Mouse (Mus musculus) heart, adult 2 months (tissue): ENCODE measurements around the gene Ets1. TPM values are rescaled to one million over a fixed set of nuclear protein-coding genes. Genes with fewer than 3 reads are reported as not detected.

Source experiments
- DNase-seq, 2 experiments: peaks; one replicate each; pipeline ENCODE4 v3.0.0; 2021
- H3K27ac ChIP-seq: fragments of 200-600 bp; 2 replicates; pipeline ENCODE4 v1.8.1; 2022
- H3K27me3 ChIP-seq: fragments of 200-500 bp; 2 replicates; pipeline ENCODE4 v1.6.1; 2012; ENCODE audit warnings: mild to moderate bottlenecking, low read length, inconsistent platforms, mixed read lengths; ENCODE audit not compliant: control insufficient read depth, insufficient read depth
- H3K36me3 ChIP-seq: fragments of 200-500 bp; 2 replicates; pipeline ENCODE4 v1.6.1; 2012; ENCODE audit warnings: low read length, inconsistent platforms; ENCODE audit not compliant: control insufficient read depth, insufficient read depth
- H3K4me1 ChIP-seq: fragments of 200-500 bp; 2 replicates; pipeline ENCODE4 v1.6.1; 2011; ENCODE audit warnings: low read length; ENCODE audit not compliant: control insufficient read depth, insufficient read depth
- H3K4me3 ChIP-seq: fragments of 200-600 bp; 2 replicates; pipeline ENCODE4 v1.8.1; 2022
- H3K79me2 ChIP-seq: fragments of 200-500 bp; replicated peaks from 2 replicates; pipeline ENCODE4 v1.6.1; 2012; ENCODE audit warnings: mild to moderate bottlenecking, inconsistent platforms, low read length, moderate library complexity, mixed read lengths; ENCODE audit not compliant: control insufficient read depth, insufficient read depth
- H3K9ac ChIP-seq: fragments of 200-500 bp; 2 replicates; pipeline ENCODE4 v1.6.1; 2012; ENCODE audit warnings: low read depth, mild to moderate bottlenecking, control low read depth, inconsistent platforms, low read length, mixed read lengths
- CTCF ChIP-seq: fragments of 200-600 bp; IDR thresholded peaks from 2 replicates; pipeline ENCODE4 v1.8.1; 2022; ENCODE audit warnings: antibody characterized with exemption, mild to moderate bottlenecking, moderate library complexity
- EP300 ChIP-seq: fragments of 200-500 bp; IDR thresholded peaks from 2 replicates; pipeline ENCODE4 v1.6.1; 2011; ENCODE audit warnings: low read depth, low read length, control low read depth; ENCODE audit not compliant: insufficient read depth
- POLR2A ChIP-seq: fragments of 200-500 bp; IDR thresholded peaks from 2 replicates; pipeline ENCODE4 v1.6.1; 2011; ENCODE audit warnings: mild to moderate bottlenecking, low read depth, low read length, control low read depth; ENCODE audit not compliant: insufficient read depth
- WGBS: fragments of 180-500 bp; shearing (Covaris S2); methylation state at CpG from one replicate; pipeline ENCODE4 v1.1.7; 2018; 5-methylcytosine and 5-hydroxymethylcytosine counted together
- intact Hi-C: fragments of 180-260 bp; cut with DNase I; formaldehyde crosslinking; loops from one replicate; pipeline ENCODE4 v1.15.1; 2025
- polyA plus RNA-seq: library from polyadenylated mRNA; depleted of rRNA; stranded (reverse); fragments of >200 nt; gene quantifications from 2 replicates; pipeline ENCODE4 v1.2.3, GENCODE M21; 2012
- total RNA-seq, 2 experiments: library from RNA; stranded (reverse); gene quantifications; 2 replicates each; pipeline ENCODE4 v1.2.3; 2021

Gene Ets1
- total and polyA plus RNA-seq, 3 experiments = 22.6 to 48.7 (median 40.7) TPM

DNA sequence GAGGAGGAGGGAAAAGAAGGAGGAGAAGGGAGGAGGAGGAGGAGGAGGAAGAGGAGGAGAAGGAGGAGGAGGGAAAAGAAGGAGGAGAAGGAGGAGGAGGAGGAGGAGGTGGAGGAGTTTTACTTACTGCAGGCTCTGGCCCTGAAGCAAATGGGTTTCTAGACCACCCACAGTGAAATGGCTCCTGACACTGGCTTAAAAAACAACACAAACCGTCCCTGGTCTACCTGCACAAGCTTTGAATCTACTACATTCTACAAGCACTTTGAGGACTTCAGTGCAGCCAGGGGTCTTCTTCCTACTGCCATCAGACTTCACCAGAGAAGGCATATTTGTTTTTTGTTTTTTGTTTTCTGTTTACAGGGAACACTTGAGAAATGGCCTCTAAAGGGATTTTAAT, 42.2 kb upstream of the Ets1 start:
- Histone ChIP-seq H3K4me3 (no peak overlapping the region), H3K27me3 (no peaks in the 10 kb centered on the region), H3K27ac (no peak overlapping the region; the same call in 1 of the 2 replicates), H3K36me3 (no peaks in the 10 kb centered on the region), H3K4me1 (peaks cover 13% of the 10 kb centered on the region), H3K79me2 (no peaks in the 10 kb centered on the region), H3K9ac (no peak overlapping the region)
- intact Hi-C loops = loop anchor here (2.0 to 10.0 kb wide), 4 partner anchors 19 to 241 kb away; partner anchors contain the start of gene Ets1
- TF ChIP-seq EP300 (no peak), POLR2A (no peak), CTCF (no peak)
- no peak for DNase-seq
- 31% methylated on average over 1 of the region's 1 CpGs for WGBS

DNA sequence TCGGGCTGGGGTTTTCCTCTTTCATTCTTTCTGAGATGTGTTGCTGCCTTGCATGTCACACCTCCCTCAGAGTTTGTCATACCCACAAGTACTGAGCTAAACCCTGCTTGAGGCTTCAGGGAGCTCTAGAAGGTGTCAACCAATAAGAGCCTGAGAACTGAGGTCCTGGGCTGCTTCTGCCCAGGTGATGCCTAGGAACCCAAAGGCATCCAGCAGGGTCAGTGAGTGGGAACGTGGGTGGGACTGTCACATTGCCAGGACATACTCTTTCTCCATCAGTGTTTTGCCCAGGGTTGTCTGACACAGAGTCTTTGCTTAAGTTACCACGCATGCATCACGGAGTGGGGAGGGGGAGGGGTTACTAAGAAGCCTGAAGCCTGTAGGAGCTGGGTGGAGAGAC, 41.7 kb upstream of the Ets1 start:
- Histone ChIP-seq H3K79me2 (no peaks in the 10 kb centered on the region), H3K27me3 (no peaks in the 10 kb centered on the region), H3K4me1 (peaks cover 13% of the 10 kb centered on the region), H3K9ac (no peak overlapping the region), H3K4me3 (no peak overlapping the region), H3K27ac (peak overlapping the region; percentile 83), H3K36me3 (no peaks in the 10 kb centered on the region)
- TF ChIP-seq POLR2A (no peak), EP300 (no peak), CTCF (no peak)
- intact Hi-C loops = loop anchor here (2.0 to 10.0 kb wide), 3 partner anchors 18 to 240 kb away; no protein-coding TSS in a partner anchor
- WGBS = 42% methylated on average over 4 of the region's 4 CpGs
- no peak for DNase-seq

DNA sequence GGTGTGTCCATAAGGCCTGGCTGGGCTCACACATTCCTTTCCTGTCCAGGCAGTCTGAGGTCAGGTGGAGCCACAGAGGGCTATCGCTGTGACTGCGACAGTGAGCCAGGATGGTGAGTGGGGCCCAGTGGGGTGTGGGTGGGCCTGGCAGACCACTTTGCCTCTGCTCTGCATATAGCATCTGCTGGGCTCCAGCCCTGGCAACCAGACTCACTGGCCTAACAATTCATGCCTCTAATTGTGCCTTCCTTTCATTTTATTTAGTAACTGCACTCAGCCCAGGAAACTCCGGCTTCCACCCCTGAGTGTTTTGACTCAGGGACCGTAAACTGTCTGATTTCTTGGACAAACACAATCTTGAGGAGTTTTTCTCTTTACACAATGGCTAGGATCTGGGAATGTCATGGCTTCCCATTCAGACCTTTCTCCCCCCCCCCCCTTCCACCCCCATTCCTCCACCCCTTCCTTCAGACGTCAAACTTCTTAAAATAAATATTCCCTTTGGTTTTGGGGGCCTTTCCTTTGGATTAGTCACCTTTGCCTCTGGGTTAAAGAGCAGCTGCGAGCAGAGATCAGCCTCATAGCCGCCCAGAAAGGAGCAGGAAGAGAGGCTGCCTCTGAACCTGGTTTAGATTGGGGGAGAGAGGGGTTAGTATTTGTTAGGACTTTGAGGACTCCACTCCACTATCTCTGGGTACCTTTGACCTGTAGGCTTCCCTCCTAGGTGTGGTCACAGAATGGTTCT, 40.8 kb upstream of the Ets1 start:
- H3K36me3 ChIP-seq = no peaks in the 10 kb centered on the region
- H3K9ac ChIP-seq = 0 out of 2 replicates have a peak overlapping the region, but pooled peaks have one; percentile 0
- 42% methylated on average over 7 of the region's 7 CpGs for WGBS
- peak overlapping the region; percentile 83 for H3K27ac ChIP-seq
- intact Hi-C loops = loop anchor here (2.0 to 10.0 kb wide), 2 partner anchors 18 to 240 kb away; no protein-coding TSS in a partner anchor
- TF ChIP-seq EP300 = 0 out of 2 replicates have a peak, but pooled peaks have one; percentile 5
- TF ChIP-seq POLR2A = peak; percentile 40; the same call in 1 of the 2 replicates
- TF ChIP-seq CTCF = no peak
- H3K4me3 ChIP-seq = no peak overlapping the region
- peak; percentile 44 to 56 for DNase-seq
- no peaks in the 10 kb centered on the region for H3K79me2 ChIP-seq
- H3K27me3 ChIP-seq = no peaks in the 10 kb centered on the region
- peaks cover 13% of the 10 kb centered on the region for H3K4me1 ChIP-seq

DNA sequence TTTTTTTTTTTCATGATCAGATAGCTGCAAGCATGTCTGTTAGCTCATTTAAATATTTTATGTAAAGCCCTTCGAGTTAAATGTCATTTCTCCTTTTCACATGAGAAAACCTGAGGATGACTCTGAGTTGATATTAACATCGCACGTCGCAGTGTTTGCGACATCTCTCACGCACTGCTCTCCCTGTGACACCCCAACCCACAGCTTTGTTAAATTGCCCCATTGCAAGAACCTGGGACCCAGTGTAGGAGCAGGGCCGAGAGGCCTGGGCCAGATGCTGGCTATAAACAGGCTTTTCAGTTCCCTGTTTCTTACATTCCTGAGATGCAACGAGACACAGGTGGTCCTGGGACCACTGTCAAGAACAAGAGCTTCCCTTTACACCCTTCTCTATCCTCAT, 39.7 kb upstream of the Ets1 start:
- H3K27ac ChIP-seq = peak overlapping the region; percentile 83
- intact Hi-C loops = loop anchor here (10.0 kb wide), 1 partner anchor 238 kb away; no protein-coding TSS in a partner anchor

DNA sequence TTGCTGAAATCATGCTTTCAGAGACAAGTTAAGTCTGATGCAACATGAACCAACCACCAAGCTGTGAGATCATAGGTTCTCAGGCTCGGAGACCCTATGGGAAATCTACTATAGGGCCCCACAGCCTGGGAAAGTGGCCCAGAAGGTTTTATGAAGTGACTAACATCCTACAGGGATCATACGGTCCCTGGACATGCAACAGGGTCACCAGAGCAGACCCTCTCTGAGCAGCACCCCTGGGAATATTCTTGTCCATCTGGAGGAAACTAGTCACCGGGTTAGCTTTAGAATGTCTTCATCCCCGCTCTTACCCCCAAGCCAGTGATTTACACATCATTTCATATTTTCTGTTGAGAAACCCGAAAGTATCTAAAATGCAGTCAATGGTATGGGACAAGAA, 34.1 kb upstream of the Ets1 start:
- Histone ChIP-seq H3K27me3 (no peaks in the 10 kb centered on the region), H3K79me2 (no peaks in the 10 kb centered on the region), H3K9ac (no peak overlapping the region), H3K36me3 (no peaks in the 10 kb centered on the region), H3K27ac (no peak overlapping the region; the same call in 1 of the 2 replicates), H3K4me3 (no peak overlapping the region), H3K4me1 (0 out of 2 replicates have a peak, but pooled peaks cover 2% of the 10 kb centered on the region)
- WGBS = 80% methylated on average over 5 of the region's 5 CpGs
- intact Hi-C loops = no loop called here
- TF ChIP-seq CTCF (no peak), POLR2A (no peak), EP300 (no peak)
- DNase-seq = no peak

More for the DNA sequence above, 39.7 kb upstream of the Ets1 start:
- H3K9ac ChIP-seq = no peak overlapping the region
- H3K4me1 ChIP-seq = peaks cover 13% of the 10 kb centered on the region
- TF ChIP-seq POLR2A = no peak
- no peak for TF ChIP-seq EP300
- TF ChIP-seq CTCF = no peak
- no peak for DNase-seq
- no peaks in the 10 kb centered on the region for H3K36me3 ChIP-seq
- no peaks in the 10 kb centered on the region for H3K27me3 ChIP-seq
- no peaks in the 10 kb centered on the region for H3K79me2 ChIP-seq
- WGBS = 89% methylated on average over 8 of the region's 8 CpGs
- H3K4me3 ChIP-seq = no peak overlapping the region

DNA sequence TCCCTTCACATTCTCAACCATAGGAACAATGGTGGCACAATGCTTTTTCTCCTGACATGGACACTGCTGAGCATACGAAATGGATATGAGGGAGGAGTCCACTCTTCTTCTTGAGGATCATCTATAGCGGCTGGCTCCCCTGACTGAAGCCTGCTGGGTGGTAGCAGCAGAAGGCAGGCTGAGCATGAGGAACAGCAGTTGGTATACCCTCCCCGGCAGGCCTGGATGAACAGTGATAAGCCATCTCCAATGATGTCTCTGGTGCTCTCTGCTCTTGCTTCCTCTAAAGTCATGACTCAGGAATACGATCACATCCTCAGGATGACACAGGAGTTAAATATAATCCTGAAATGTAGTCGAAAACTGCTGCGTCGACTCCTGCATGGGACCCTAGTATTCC, 32.9 kb upstream of the Ets1 start:
- Histone ChIP-seq H3K9ac (no peak overlapping the region), H3K79me2 (no peaks in the 10 kb centered on the region), H3K27me3 (no peaks in the 10 kb centered on the region), H3K27ac (no peak overlapping the region), H3K4me3 (no peak overlapping the region), H3K36me3 (no peaks in the 10 kb centered on the region), H3K4me1 (0 out of 2 replicates have a peak, but pooled peaks cover 2% of the 10 kb centered on the region)
- TF ChIP-seq EP300 (no peak), POLR2A (no peak), CTCF (no peak)
- intact Hi-C loops = no loop called here
- WGBS = 56% methylated on average over 7 of the region's 7 CpGs
- no peak for DNase-seq
